Comparison of ENCODE assay signal across 15 mouse cellular contexts in genomic region chr19:61056783-61057410, GRCm38 (mm10).
DNase-seq lines count a peak whose midpoint lies in the region; ATAC-seq and TF ChIP-seq lines count a peak whose summit lies in the region.
"Had no signal": no experiment of that assay in that cellular context is flagged by ENCODE, and none has a peak within 500 bp of the region (broad histone marks: within the 10 kb centered on the region; RNA-seq: fewer than 3 reads in every experiment).

No protein-coding gene starts in this region.

- H3K27ac ChIP-seq in kidney, adult 2 months (ENCODE audit: insufficient read depth, low read depth, low read length): peak overlapping the region; percentile 81
- peak overlapping the region; percentile 39 for H3K27ac ChIP-seq in lung, postnatal 0 days (ENCODE audit: low read length)
- peak overlapping the region; percentile 60 for H3K27ac ChIP-seq in embryonic facial prominence, embryonic 10.5 days (replicated peaks)
- H3K27ac ChIP-seq: limb, embryonic 13.5 days; liver, embryonic 15.5 days; midbrain, embryonic 13.5 days had no signal

- no peaks in the 10 kb centered on the region for H3K9me3 ChIP-seq in lung, postnatal 0 days (ENCODE audit: low read length)
- H3K9me3 ChIP-seq in embryonic facial prominence, embryonic 10.5 days: no peaks in the 10 kb centered on the region
- H3K9me3 ChIP-seq: liver, embryonic 15.5 days; midbrain, embryonic 13.5 days had no signal

- TF ChIP-seq CTCF in kidney, adult 2 months (conservative IDR thresholded peaks at IDR 0.05; ENCODE audit: insufficient read depth, insufficient read length, low read depth, low read length): no peak
- no peak for TF ChIP-seq CTCF in lung, postnatal 0 days (IDR thresholded peaks at IDR 0.05)

- WGBS in kidney, adult 2 months: 53% methylated on average over 5 of the region's 5 CpGs
- WGBS in lung, postnatal 0 days: 51% methylated on average over 5 of the region's 5 CpGs
- WGBS in embryonic facial prominence, embryonic 10.5 days: 62% methylated on average over 5 of the region's 5 CpGs

- intact Hi-C loops in left cerebral cortex, postnatal 36 days (cut with DNase I): no loop called here

- no peak for DNase-seq in kidney, adult 2 months
- DNase-seq in kidney, postnatal 4 days: no peak
- no peak for DNase-seq in lung, postnatal 0 days (ENCODE audit: low spot score)
- no peak for DNase-seq in lung, postnatal 4 days
- no peak for DNase-seq in embryonic facial prominence, embryonic 10.5 days (ENCODE audit: low spot score)
- no peak for DNase-seq in left cerebral cortex, postnatal 36 days (ENCODE audit: low spot score in 2 of 2)
- no peak for DNase-seq in MN1 (ENCODE audit: low spot score)
- DNase-seq: cerebellum, postnatal 10 days; layer of hippocampus, adult 9-11 months; right cerebral cortex, postnatal 25 days had no signal

- H3K4me2 ChIP-seq in lung, postnatal 0 days (replicated peaks; ENCODE audit: low read depth, low read length): no peak overlapping the region
- H3K4me2 ChIP-seq: limb, embryonic 13.5 days; liver, embryonic 15.5 days; midbrain, embryonic 13.5 days had no signal

- no peaks in the 10 kb centered on the region for H3K27me3 ChIP-seq in kidney, adult 2 months (replicated peaks; ENCODE audit: control insufficient read depth, insufficient read depth, low read length)
- no peaks in the 10 kb centered on the region for H3K27me3 ChIP-seq in lung, postnatal 0 days (replicated peaks; ENCODE audit: insufficient read depth, low read length)
- H3K27me3 ChIP-seq in embryonic facial prominence, embryonic 10.5 days (replicated peaks; ENCODE audit: low read depth, poor library complexity, severe bottlenecking): no peaks in the 10 kb centered on the region
- H3K27me3 ChIP-seq: limb, embryonic 13.5 days; liver, embryonic 15.5 days; midbrain, embryonic 13.5 days had no signal

- H3K9ac ChIP-seq in lung, postnatal 0 days (replicated peaks; ENCODE audit: low read depth): no peak overlapping the region
- H3K9ac ChIP-seq: limb, embryonic 13.5 days; liver, embryonic 15.5 days; midbrain, embryonic 13.5 days had no signal

- TF ChIP-seq POLR2A in kidney, adult 2 months (IDR thresholded peaks at IDR 0.05; ENCODE audit: low read depth, low read length): no peak

- ATAC-seq in lung, postnatal 0 days: no peak
- ATAC-seq: forebrain, embryonic 16.5 days; hindbrain, embryonic 16.5 days; midbrain, embryonic 13.5 days had no signal

- TF ChIP-seq EP300 in lung, postnatal 0 days (IDR thresholded peaks at IDR 0.05): no peak

- H3K4me3 ChIP-seq in kidney, adult 2 months (ENCODE audit: insufficient read depth, low read depth, low read length): no peak overlapping the region
- no peak overlapping the region for H3K4me3 ChIP-seq in lung, postnatal 0 days (ENCODE audit: low read depth, low read length)
- H3K4me3 ChIP-seq in embryonic facial prominence, embryonic 10.5 days: no peak overlapping the region
- H3K4me3 ChIP-seq: limb, embryonic 13.5 days; liver, embryonic 15.5 days; midbrain, embryonic 13.5 days had no signal

- H3K4me1 ChIP-seq in kidney, adult 2 months (ENCODE audit: control insufficient read depth, insufficient read depth, low read length): peaks cover 7% of the 10 kb centered on the region; the same call in 1 of the 2 replicates
- peaks cover 9% of the 10 kb centered on the region; the same call in 1 of the 2 replicates for H3K4me1 ChIP-seq in lung, postnatal 0 days (ENCODE audit: insufficient read depth, low read depth, low read length)
- H3K4me1 ChIP-seq in embryonic facial prominence, embryonic 10.5 days: peaks cover 33% of the 10 kb centered on the region
- H3K4me1 ChIP-seq: limb, embryonic 13.5 days had no signal

- no peaks in the 10 kb centered on the region for H3K36me3 ChIP-seq in kidney, adult 2 months (ENCODE audit: control insufficient read depth, insufficient read depth, low read length)
- no peaks in the 10 kb centered on the region for H3K36me3 ChIP-seq in lung, postnatal 0 days (ENCODE audit: insufficient read depth, low read length)
- no peaks in the 10 kb centered on the region for H3K36me3 ChIP-seq in embryonic facial prominence, embryonic 10.5 days (replicated peaks)
- H3K36me3 ChIP-seq: liver, embryonic 15.5 days; midbrain, embryonic 13.5 days had no signal
